ENCODE assay signal across 10 mouse cellular contexts in genomic region chr5:132892591-132892990, GRCm38 (mm10).
A peak's percentile ranks its signal among the peaks of the same experiment; 100 is the strongest.
DNase-seq lines count a peak whose midpoint lies in the region; ATAC-seq and TF ChIP-seq lines count a peak whose summit lies in the region.
"Had no signal": no experiment of that assay in that cellular context is flagged by ENCODE, and none has a peak within 500 bp of the region (broad histone marks: within the 10 kb centered on the region; RNA-seq: fewer than 3 reads in every experiment).

No protein-coding gene starts in this region.

- no peaks in the 10 kb centered on the region for H3K36me3 ChIP-seq in hindbrain, postnatal 0 days (ENCODE audit: insufficient read depth, low read length)
- H3K36me3 ChIP-seq in hindbrain, embryonic 11.5 days (ENCODE audit: control insufficient read depth, insufficient read depth, low read length): no peaks in the 10 kb centered on the region

- WGBS in hindbrain, postnatal 0 days: 33% methylated on average over 1 of the region's 1 CpGs
- 92% methylated on average over 1 of the region's 1 CpGs for WGBS in hindbrain, embryonic 11.5 days

- no peak overlapping the region for H3K4me3 ChIP-seq in hindbrain, postnatal 0 days (ENCODE audit: low read length)
- H3K4me3 ChIP-seq in hindbrain, embryonic 11.5 days (ENCODE audit: low read depth, low read length): no peak overlapping the region
- H3K4me3 ChIP-seq: myocyte had no signal

- DNase-seq in hindbrain, postnatal 0 days (ENCODE audit: low spot score): peak; percentile 73
- DNase-seq in hindbrain, embryonic 11.5 days (ENCODE audit: low spot score): no peak
- peak; percentile 96 to 97 for DNase-seq in cerebellum, adult 18-20 months
- DNase-seq in heart, adult 8-10 months (ENCODE audit: low spot score): peak; percentile 58
- DNase-seq in left cerebral cortex, postnatal 25 days (ENCODE audit: low spot score in 2 of 2): peak; percentile 71 to 97
- DNase-seq in embryo, embryonic 11 days: no peak
- no peak for DNase-seq in kidney, postnatal 10 days
- DNase-seq in embryo, embryonic 10.5 days (ENCODE audit: low spot score): no peak

- no peak for ATAC-seq in hindbrain, postnatal 0 days
- ATAC-seq in hindbrain, embryonic 11.5 days (ENCODE audit: low FRiP score): no peak

- H3K9ac ChIP-seq in hindbrain, postnatal 0 days (replicated peaks; ENCODE audit: low read length): no peak overlapping the region
- no peak overlapping the region for H3K9ac ChIP-seq in hindbrain, embryonic 11.5 days (ENCODE audit: low read depth, low read length)

- no peak overlapping the region for H3K4me2 ChIP-seq in hindbrain, postnatal 0 days (ENCODE audit: low read depth, low read length)
- no peak overlapping the region for H3K4me2 ChIP-seq in hindbrain, embryonic 11.5 days (replicated peaks; ENCODE audit: low read depth, low read length)

- H3K4me1 ChIP-seq in hindbrain, postnatal 0 days (ENCODE audit: insufficient read depth, low read length): no peaks in the 10 kb centered on the region
- H3K4me1 ChIP-seq in hindbrain, embryonic 11.5 days (replicated peaks; ENCODE audit: control insufficient read depth, insufficient read depth, low read length): no peaks in the 10 kb centered on the region

- intact Hi-C loops in left cerebral cortex, postnatal 25 days (cut with DNase I): no loop called here

- TF ChIP-seq CTCF in hindbrain, postnatal 0 days (IDR thresholded peaks at IDR 0.05; ENCODE audit: low read depth): no peak

- no peaks in the 10 kb centered on the region for H3K9me3 ChIP-seq in hindbrain, postnatal 0 days (ENCODE audit: low read length)
- H3K9me3 ChIP-seq in hindbrain, embryonic 11.5 days (ENCODE audit: control insufficient read depth, low read length): no peaks in the 10 kb centered on the region

- no peak overlapping the region for H3K27ac ChIP-seq in hindbrain, postnatal 0 days
- no peak overlapping the region for H3K27ac ChIP-seq in hindbrain, embryonic 11.5 days (ENCODE audit: low read depth, low read length)
- H3K27ac ChIP-seq: kidney, postnatal 0 days had no signal

- H3K27me3 ChIP-seq in hindbrain, postnatal 0 days (ENCODE audit: insufficient read depth, low read length): no peaks in the 10 kb centered on the region
- H3K27me3 ChIP-seq in hindbrain, embryonic 11.5 days (ENCODE audit: control insufficient read depth, insufficient read depth, low read length): no peaks in the 10 kb centered on the region

Comparison
In these comparisons a context has a peak if more than half of its experiments do, and no peak if none do; other contexts are left out.
1. DNase-seq: peak in hindbrain, postnatal 0 days (single experiment), cerebellum, adult 18-20 months (2 of 2), heart, adult 8-10 months (single experiment) and left cerebral cortex, postnatal 25 days (2 of 2); none in hindbrain, embryonic 11.5 days (single experiment), embryo, embryonic 11 days (single experiment), kidney, postnatal 10 days (single experiment) and embryo, embryonic 10.5 days (single experiment).